Mouse (Mus musculus): ENCODE data around the gene Gfpt2. TPM values are rescaled to one million over a fixed set of nuclear protein-coding genes. Genes with fewer than 3 reads are reported as not detected.
"Not testable (repeated sequence)": the region's sequence is repeated elsewhere in the genome, so short reads cannot be mapped to it uniquely, and the experiment has no call there.

Gfpt2 gene
- total RNA-seq, 2 experiments from 2014 or later = 7.4 to 9.5 TPM

DNA sequence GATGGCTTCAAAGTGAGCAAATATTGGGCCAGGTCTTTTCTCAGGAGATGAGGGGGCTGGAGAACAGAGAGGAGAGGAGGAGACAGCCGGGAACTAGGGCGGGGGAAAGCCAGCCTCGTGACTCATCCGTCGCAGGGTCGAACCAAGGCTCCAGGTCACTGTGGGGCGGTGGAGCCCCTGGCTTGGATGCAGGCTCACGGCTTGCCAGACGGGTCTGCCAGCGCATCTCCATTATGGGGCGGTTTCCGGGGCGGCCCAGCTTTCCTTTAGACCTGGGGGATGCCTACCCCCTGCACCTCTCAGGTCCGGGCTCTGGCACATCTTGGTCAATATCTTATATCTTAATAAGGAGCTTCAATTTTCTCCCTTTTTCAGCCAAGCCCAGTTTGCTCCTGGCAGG is 847 bp upstream of the Gfpt2 start:
- peak; percentile 23 for DNase-seq

DNA sequence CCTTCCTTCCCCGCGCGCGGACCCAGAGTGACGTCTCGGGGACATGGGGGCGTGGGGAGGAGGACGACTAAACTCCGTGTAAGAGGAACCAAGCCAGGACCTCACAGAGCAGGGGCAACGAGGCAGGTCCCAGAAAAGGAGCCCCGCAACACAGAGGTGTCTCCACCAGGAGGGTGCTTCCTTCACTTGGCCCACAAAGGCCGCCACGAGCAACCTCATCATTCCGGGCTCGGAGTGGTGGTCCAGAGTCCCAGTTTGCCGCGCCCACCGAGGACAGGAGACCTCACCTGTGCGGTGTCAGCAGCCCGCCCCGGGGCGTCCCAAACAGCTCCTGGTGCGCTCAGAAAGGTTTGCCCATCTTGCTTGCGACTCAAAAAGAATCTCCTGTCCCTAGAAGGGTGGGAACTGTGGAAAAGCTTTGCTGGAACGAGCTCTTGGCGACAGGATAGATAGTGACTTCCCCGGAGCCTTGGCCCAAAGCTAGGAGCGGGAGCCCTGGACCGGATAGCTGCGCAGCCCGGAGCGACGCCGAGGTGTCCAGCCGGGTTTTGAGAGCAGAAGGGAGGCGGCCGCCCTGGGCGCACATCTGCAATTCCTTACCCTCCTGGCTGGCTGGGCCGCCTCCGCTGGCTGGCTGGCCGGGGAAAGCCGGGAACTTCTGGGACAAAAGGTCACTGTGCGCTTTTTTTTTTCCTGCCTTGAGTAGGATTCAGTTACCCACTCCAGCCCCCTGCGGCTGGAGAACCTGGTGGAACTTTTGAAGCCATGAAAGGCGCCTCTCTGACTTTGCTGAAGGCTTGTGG is 565 bp downstream of the Gfpt2 start:
- DNase-seq = peak; percentile 48

DNA sequence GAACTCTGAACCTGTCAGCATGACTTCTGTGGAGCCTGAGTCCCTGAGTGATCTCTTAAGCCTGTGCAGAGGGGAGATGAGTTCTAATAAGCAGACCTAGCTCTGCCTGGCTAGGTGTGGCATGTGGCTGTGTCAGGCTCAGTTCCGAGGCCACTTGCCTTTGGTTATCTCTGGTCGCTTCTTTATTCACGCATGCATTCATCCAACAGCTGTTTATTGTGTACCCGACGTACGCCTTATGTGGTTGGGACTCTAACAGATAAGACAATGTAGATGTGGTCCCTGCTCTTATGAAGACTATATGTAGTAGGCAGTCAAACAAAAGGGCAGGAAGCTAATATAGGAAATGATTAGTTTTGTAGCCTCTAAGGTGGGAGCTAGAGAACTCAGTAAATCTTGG is 5.0 kb downstream of the Gfpt2 start:
- no peak for DNase-seq

DNA sequence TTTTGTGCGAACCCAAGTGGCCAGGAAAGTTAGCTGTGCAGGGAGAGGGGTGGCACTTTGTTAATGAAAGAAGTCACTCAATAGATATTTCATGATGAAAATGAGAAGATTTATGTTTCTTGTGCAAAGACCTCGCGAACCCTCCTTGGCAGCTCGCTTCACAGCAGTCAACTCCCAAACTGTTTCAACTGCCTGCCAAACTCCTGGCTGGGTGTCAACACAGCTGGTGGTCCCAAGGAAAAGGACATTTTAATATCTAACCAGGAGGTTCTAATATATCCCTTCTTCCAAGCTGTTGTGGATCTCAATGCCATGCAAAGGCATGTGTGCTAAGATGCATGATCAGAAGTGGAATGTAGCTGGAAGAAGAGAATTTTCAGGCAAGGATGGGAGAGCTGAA is 7.5 kb downstream of the Gfpt2 start:
- no peak for DNase-seq

DNA sequence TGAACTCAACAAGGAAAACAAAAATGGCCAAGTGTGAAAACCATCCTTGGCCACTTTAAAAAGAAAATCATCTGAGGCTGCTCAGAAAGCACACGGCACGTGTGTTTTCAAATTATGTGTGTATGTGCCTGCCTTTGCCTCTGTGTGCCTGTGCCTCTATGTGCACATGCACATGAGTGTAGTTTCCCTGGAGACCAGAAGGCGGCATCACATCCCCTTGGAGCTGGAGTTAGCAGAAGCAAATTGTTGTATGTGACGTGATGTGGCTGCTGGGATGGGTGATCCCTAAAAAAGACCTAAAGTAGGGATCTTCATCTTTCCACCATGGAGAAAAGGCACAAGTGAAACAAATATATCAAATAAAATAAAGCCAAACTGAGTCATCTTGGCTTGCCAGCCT is 9.8 kb downstream of the Gfpt2 start:
- no peak for DNase-seq

- no peak for DNase-seq
Measured at GRCm38 (mm10) chr11:49806218-49806617, 12.2 kb downstream of the Gfpt2 start.

- no peak for DNase-seq
Measured at GRCm38 (mm10) chr11:49808946-49809345, 15.0 kb downstream of the Gfpt2 start.

GRCm38 (mm10) chr11:49810696-49811095 is 16.7 kb downstream of the Gfpt2 start:
- not testable (repeated sequence) for DNase-seq

DNA sequence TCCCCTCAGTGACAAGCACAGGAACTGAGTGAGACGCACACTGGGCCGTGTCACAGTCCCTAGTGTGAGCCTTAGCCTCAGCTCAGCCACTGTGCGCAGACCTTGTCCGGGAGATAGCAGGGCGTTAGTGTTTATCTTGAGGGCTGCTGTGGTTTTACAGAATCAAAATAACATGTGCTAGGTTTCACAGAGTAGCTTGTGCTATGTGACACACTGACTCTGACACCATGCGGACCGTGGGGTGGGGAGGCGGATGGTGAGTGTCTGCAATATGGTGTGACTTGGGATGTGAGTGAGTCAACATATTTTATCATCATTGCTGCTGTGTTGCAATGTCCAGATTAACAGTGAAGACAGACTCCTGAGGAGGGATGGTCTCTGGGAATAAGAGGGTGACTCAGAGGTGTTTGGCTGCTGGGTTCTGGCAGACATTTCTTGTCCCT is 17.1 kb downstream of the Gfpt2 start:
- DNase-seq = no peak

- DNase-seq = no peak
Measured at GRCm38 (mm10) chr11:49811879-49812278, 17.9 kb downstream of the Gfpt2 start.

- DNase-seq = no peak
Measured at GRCm38 (mm10) chr11:49818869-49819566, 25.0 kb downstream of the Gfpt2 start.

- DNase-seq = no peak
Measured at GRCm38 (mm10) chr11:49819676-49820075, 25.7 kb downstream of the Gfpt2 start.

DNA sequence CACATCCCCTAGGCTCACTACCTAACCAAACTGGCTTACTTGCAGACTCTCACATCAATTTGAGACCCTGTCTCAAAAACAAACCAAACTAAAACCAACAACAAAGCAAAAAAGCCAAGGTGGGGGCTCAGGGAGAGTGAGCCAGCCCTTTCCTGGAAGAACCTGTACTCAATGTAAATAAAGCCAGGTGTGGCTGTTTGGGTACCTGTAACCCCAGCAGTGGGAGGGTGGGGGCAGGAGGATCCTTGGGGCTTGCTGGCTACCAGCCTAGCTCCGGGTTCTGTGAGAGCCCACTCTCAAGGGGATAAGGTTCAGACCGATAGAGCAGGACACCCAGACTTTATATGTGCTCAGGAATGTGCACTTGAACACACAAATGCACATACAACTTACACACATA is 26.9 kb downstream of the Gfpt2 start:
- no peak for DNase-seq

DNA sequence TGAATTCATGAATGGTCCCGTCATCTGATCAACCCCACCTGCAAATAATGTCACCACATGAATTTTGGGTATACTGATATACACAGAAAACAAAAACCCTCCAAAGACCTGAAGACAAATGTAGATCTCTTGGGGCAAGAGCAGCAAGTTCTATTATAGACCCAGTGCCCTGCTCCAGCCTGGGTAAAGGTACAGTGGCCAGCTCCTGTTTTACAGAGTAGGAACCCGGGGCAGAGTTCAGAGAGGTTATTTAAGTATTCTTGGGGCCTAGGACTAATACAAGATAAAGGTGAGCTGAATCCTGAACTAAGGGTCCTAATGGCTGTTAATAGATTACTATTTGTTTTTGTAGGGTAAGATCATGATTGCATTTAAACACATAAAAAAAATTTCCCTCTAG is 27.6 kb downstream of the Gfpt2 start:
- no peak for DNase-seq

DNA sequence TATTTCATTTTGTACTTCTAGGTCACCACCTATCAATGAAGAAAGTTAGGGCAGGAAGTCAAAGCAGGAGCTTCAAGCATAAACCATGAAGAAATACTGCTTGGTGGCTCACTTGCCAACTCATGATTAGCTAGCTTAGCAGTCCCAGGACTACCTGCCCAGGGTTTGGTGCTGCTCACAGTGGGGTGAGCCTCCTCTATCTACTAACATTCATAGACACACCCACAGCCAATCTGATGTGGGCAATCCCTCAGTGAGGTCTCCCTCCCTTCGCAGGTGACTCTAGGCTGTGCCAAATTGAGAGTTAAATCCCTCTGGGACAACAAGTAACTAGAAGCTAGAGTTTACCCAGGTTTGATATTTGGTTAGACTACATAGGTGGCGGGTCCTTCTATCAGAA is 28.4 kb downstream of the Gfpt2 start:
- no peak for DNase-seq

GRCm38 (mm10) chr11:49824896-49825295 is 30.9 kb downstream of the Gfpt2 start:
- DNase-seq = peak; percentile 80

- no peak for DNase-seq
Measured at GRCm38 (mm10) chr11:49827243-49827642, 33.3 kb downstream of the Gfpt2 start.

DNA sequence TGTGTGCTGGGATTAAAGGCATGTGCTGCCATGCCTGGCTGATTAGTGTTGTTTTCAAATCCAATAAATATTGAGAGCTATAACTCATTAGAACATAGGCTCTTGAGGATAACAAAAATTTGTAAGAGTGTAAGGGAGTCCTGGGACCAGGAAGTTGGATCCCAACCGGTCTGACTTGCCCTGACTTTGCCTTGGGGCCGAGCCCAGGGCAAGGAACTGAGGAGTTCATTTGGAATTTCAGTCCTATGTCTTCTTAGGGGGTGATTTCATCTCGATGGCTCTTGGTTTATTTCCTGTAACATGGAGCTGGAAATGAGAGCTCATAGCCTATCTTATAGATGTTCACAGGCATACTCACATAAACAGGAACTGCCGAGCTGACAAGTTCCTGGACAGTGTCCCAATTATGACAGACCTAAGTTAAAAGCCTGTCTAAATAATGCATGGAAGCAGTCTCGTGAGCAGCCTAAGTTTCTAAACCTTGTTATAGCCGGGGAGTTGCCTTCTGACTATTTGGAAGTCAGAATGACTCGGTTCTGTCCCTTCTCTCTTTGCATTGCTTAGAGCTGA is 35.3 kb downstream of the Gfpt2 start:
- DNase-seq = no peak

DNA sequence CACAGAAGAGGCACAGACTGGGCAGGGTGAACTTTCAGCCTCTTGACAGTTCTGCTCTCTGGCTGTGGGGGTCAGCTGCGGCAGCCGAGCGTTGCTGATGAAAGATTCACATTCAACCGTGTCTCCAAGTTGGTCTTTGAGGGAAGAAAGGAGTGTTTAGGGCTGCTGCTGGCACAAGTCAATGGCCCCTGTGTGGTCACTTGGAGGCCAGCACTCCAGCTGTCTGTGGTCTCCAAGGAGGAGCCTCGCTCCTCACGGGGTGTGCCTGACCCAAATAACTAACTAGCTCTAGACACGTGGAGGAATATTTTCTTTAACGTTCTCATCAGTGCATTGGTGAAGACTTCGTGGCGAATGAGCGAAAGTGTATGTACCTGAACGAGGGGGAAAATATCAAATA is 38.0 kb downstream of the Gfpt2 start:
- no peak for DNase-seq

- no peak for DNase-seq
Measured at GRCm38 (mm10) chr11:49832962-49833361, 39.0 kb downstream of the Gfpt2 start.

DNA sequence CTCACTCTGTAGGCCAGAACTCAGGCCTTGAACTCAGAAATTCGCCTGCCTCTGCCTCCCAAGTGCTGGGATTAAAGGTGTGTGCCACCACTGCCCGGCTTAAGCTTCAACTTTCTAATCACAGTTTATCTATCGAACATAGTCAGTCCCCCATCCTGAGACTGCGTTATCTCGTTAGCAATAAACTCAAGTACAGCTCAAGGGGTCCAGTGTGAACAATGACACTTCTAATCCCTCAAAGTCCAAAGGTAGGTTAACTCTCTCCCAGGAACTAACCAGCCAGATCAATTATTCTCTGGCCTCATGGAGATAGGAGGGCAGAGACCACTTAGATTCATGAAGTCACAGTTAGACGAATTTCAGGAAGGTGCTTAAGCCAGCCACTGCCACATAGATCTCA is 40.3 kb downstream of the Gfpt2 start:
- DNase-seq = no peak

DNA sequence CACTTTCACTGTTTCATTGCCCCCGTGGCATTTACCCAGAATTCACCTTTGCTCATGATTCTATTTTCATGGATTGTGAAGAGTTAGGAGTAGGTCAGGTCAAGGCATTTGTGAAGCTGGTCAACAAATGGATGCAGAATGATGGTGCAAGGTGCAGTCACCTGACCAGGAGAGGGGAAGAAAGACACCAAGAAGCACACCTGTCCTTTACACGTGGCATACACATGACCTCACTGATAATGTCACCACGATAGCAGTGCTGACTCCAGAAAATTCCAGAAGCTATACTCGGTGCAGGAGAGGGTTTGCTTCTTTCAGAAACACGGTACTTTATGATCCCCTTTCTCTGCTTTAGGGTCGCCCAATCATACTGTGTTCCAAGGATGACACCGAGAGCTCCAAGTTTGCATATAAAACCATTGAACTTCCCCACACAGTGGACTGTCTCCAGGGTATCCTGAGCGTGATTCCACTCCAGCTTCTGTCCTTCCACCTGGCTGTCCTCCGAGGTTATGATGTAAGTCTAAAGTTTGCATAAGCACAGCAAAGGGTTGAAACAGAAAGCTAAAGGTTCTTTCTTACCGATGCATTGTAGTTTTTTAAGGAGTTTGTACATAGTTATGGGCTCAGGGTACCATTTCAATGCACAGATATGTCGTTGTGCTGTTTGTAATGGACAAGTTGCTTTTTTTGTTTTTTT is 41.4 kb downstream of the Gfpt2 start:
- no peak for DNase-seq

All from gastrocnemius, postnatal 10 days (tissue).